Mouse (Mus musculus): Measurements from ENCODE around the gene Mdfic. TPM values are rescaled to one million over a fixed set of nuclear protein-coding genes. Genes with fewer than 3 reads are reported as not detected.

The Mdfic gene
- polyA plus RNA-seq, 1 experiment from 2014 or later = 2.1 TPM

GRCm38 (mm10) chr6:15830651-15831050 is 110.2 kb downstream of the Mdfic start:
- ATAC-seq (no peak), DNase-seq (no peak)
- H3K27me3 ChIP-seq (ENCODE audit: insufficient read depth, low read length) = no peaks in the 10 kb centered on the region
- 74% methylated on average over 1 of the region's 1 CpGs for WGBS (ENCODE audit: insufficient replicate concordance)
- no peak overlapping the region for H3K4me2 ChIP-seq (ENCODE audit: low read depth, low read length)
- no peaks in the 10 kb centered on the region for H3K4me1 ChIP-seq (ENCODE audit: insufficient read depth)
- TF ChIP-seq EP300 (IDR thresholded peaks at IDR 0.05; ENCODE audit: low read depth) (no peak), CTCF (IDR thresholded peaks at IDR 0.05; ENCODE audit: low read depth) (no peak)
- H3K27ac ChIP-seq (ENCODE audit: low read depth) = no peak overlapping the region
- H3K4me3 ChIP-seq (ENCODE audit: low read depth, low read length) = no peak overlapping the region
- H3K9me3 ChIP-seq (ENCODE audit: low read length) = no peaks in the 10 kb centered on the region
- no peak overlapping the region for H3K9ac ChIP-seq (replicated peaks)
- H3K36me3 ChIP-seq (replicated peaks; ENCODE audit: insufficient read depth, low read length) = no peaks in the 10 kb centered on the region

- H3K9me3 ChIP-seq (ENCODE audit: low read length) = no peaks in the 10 kb centered on the region
- H3K4me3 ChIP-seq (ENCODE audit: low read depth, low read length) = no peak overlapping the region
- no peaks in the 10 kb centered on the region for H3K4me1 ChIP-seq (ENCODE audit: insufficient read depth)
- ATAC-seq (no peak), DNase-seq (no peak)
- no peaks in the 10 kb centered on the region for H3K27me3 ChIP-seq (ENCODE audit: insufficient read depth, low read length)
- no peak for TF ChIP-seq CTCF (IDR thresholded peaks at IDR 0.05; ENCODE audit: low read depth)
- TF ChIP-seq EP300 (IDR thresholded peaks at IDR 0.05; ENCODE audit: low read depth) = no peak
- 74% methylated on average over 3 of the region's 3 CpGs for WGBS (ENCODE audit: insufficient replicate concordance)
- H3K4me2 ChIP-seq (ENCODE audit: low read depth, low read length) = no peak overlapping the region
- H3K9ac ChIP-seq (replicated peaks) = no peak overlapping the region
- H3K36me3 ChIP-seq (replicated peaks; ENCODE audit: insufficient read depth, low read length) = no peaks in the 10 kb centered on the region
- no peak overlapping the region for H3K27ac ChIP-seq (ENCODE audit: low read depth)
Observed at GRCm38 (mm10) chr6:15837695-15838094, 117.2 kb downstream of the Mdfic start.

GRCm38 (mm10) chr6:15839831-15840230 is 119.4 kb downstream of the Mdfic start:
- no peaks in the 10 kb centered on the region for H3K9me3 ChIP-seq (ENCODE audit: low read length)
- no peaks in the 10 kb centered on the region for H3K27me3 ChIP-seq (ENCODE audit: insufficient read depth, low read length)
- no peak overlapping the region for H3K9ac ChIP-seq (replicated peaks)
- no peak overlapping the region for H3K4me2 ChIP-seq (ENCODE audit: low read depth, low read length)
- DNase-seq (no peak), ATAC-seq (no peak)
- TF ChIP-seq EP300 (IDR thresholded peaks at IDR 0.05; ENCODE audit: low read depth) (no peak), CTCF (IDR thresholded peaks at IDR 0.05; ENCODE audit: low read depth) (no peak)
- no peaks in the 10 kb centered on the region for H3K4me1 ChIP-seq (ENCODE audit: insufficient read depth)
- no peak overlapping the region for H3K27ac ChIP-seq (ENCODE audit: low read depth)
- 64% methylated on average over 3 of the region's 3 CpGs for WGBS (ENCODE audit: insufficient replicate concordance)
- H3K36me3 ChIP-seq (replicated peaks; ENCODE audit: insufficient read depth, low read length) = no peaks in the 10 kb centered on the region
- no peak overlapping the region for H3K4me3 ChIP-seq (ENCODE audit: low read depth, low read length)

- no peaks in the 10 kb centered on the region for H3K4me1 ChIP-seq (ENCODE audit: insufficient read depth)
- TF ChIP-seq EP300 (IDR thresholded peaks at IDR 0.05; ENCODE audit: low read depth) = no peak
- no peak for TF ChIP-seq CTCF (IDR thresholded peaks at IDR 0.05; ENCODE audit: low read depth)
- no peaks in the 10 kb centered on the region for H3K27me3 ChIP-seq (ENCODE audit: insufficient read depth, low read length)
- 69% methylated on average over 2 of the region's 2 CpGs for WGBS (ENCODE audit: insufficient replicate concordance)
- H3K4me2 ChIP-seq (ENCODE audit: low read depth, low read length) = no peak overlapping the region
- H3K27ac ChIP-seq (ENCODE audit: low read depth) = no peak overlapping the region
- no peaks in the 10 kb centered on the region for H3K36me3 ChIP-seq (replicated peaks; ENCODE audit: insufficient read depth, low read length)
- DNase-seq (no peak), ATAC-seq (no peak)
- no peak overlapping the region for H3K9ac ChIP-seq (replicated peaks)
- no peaks in the 10 kb centered on the region for H3K9me3 ChIP-seq (ENCODE audit: low read length)
- no peak overlapping the region for H3K4me3 ChIP-seq (ENCODE audit: low read depth, low read length)
Observed at GRCm38 (mm10) chr6:15840429-15840828, 120.0 kb downstream of the Mdfic start.

GRCm38 (mm10) chr6:15841476-15842209 is 121.2 kb downstream of the Mdfic start:
- Histone ChIP-seq H3K27ac (ENCODE audit: low read depth) (peak overlapping the region; percentile 24; the same call in 1 of the 2 replicates), H3K36me3 (replicated peaks; ENCODE audit: insufficient read depth, low read length) (no peaks in the 10 kb centered on the region), H3K4me1 (ENCODE audit: insufficient read depth) (no peaks in the 10 kb centered on the region), H3K27me3 (ENCODE audit: insufficient read depth, low read length) (no peaks in the 10 kb centered on the region), H3K4me2 (ENCODE audit: low read depth, low read length) (no peak overlapping the region), H3K9ac (replicated peaks) (no peak overlapping the region), H3K9me3 (ENCODE audit: low read length) (no peaks in the 10 kb centered on the region), H3K4me3 (ENCODE audit: low read depth, low read length) (no peak overlapping the region)
- ATAC-seq = peak; percentile 68
- no peak for TF ChIP-seq EP300 (IDR thresholded peaks at IDR 0.05; ENCODE audit: low read depth)
- no peak for TF ChIP-seq CTCF (IDR thresholded peaks at IDR 0.05; ENCODE audit: low read depth)
- WGBS (ENCODE audit: insufficient replicate concordance) = 54% methylated on average over 5 of the region's 5 CpGs
- no peak for DNase-seq

GRCm38 (mm10) chr6:15843295-15843694 is 122.8 kb downstream of the Mdfic start:
- Histone ChIP-seq H3K4me2 (ENCODE audit: low read depth, low read length) (no peak overlapping the region), H3K36me3 (replicated peaks; ENCODE audit: insufficient read depth, low read length) (no peaks in the 10 kb centered on the region), H3K9me3 (ENCODE audit: low read length) (no peaks in the 10 kb centered on the region), H3K27ac (ENCODE audit: low read depth) (no peak overlapping the region), H3K4me3 (ENCODE audit: low read depth, low read length) (no peak overlapping the region), H3K27me3 (ENCODE audit: insufficient read depth, low read length) (no peaks in the 10 kb centered on the region), H3K9ac (replicated peaks) (no peak overlapping the region), H3K4me1 (ENCODE audit: insufficient read depth) (no peaks in the 10 kb centered on the region)
- no peak for TF ChIP-seq EP300 (IDR thresholded peaks at IDR 0.05; ENCODE audit: low read depth)
- no peak for TF ChIP-seq CTCF (IDR thresholded peaks at IDR 0.05; ENCODE audit: low read depth)
- ATAC-seq (no peak), DNase-seq (no peak)
- WGBS (ENCODE audit: insufficient replicate concordance) = 87% methylated on average over 3 of the region's 3 CpGs
